Mouse (Mus musculus) right cerebral cortex, postnatal 25 days (tissue): ENCODE measurements around the gene Npas2.
A peak's percentile ranks its signal among the peaks of the same experiment; 100 is the strongest.

Source experiments
- DNase-seq: peaks from one replicate; pipeline ENCODE4 v3.0.0; 2022

Npas2 gene

GRCm38 (mm10) chr1:39192997-39193861 lies at the start of gene Npas2:
Gene Npas2 (plus strand): TSS chr1:39193731.
- peak; percentile 39 for DNase-seq

- no peak for DNase-seq
Measured at GRCm38 (mm10) chr1:39156778-39157177, 36.8 kb upstream of the Npas2 start.

GRCm38 (mm10) chr1:39160167-39160566 lies 33.4 kb upstream of the Npas2 start:
- peak; percentile 36 for DNase-seq

- DNase-seq: no peak
Measured at GRCm38 (mm10) chr1:39163077-39163476, 30.5 kb upstream of the Npas2 start.

- DNase-seq: no peak
Measured at GRCm38 (mm10) chr1:39176690-39177089, 16.8 kb upstream of the Npas2 start.

GRCm38 (mm10) chr1:39177211-39177610 lies 16.3 kb upstream of the Npas2 start:
- DNase-seq: peak; percentile 82

GRCm38 (mm10) chr1:39179806-39180205 lies 13.7 kb upstream of the Npas2 start:
- no peak for DNase-seq

GRCm38 (mm10) chr1:39180517-39180916 lies 13.0 kb upstream of the Npas2 start:
- no peak for DNase-seq

- no peak for DNase-seq
Measured at GRCm38 (mm10) chr1:39181901-39182300, 11.6 kb upstream of the Npas2 start.

GRCm38 (mm10) chr1:39185833-39186232 lies 7.7 kb upstream of the Npas2 start:
- DNase-seq: no peak

GRCm38 (mm10) chr1:39186711-39187437 lies 6.7 kb upstream of the Npas2 start:
- no peak for DNase-seq

GRCm38 (mm10) chr1:39191122-39191521 lies 2.4 kb upstream of the Npas2 start:
- no peak for DNase-seq

- DNase-seq: peak; percentile 59
Measured at GRCm38 (mm10) chr1:39192460-39192996, 1.0 kb upstream of the Npas2 start.

- peak; percentile 75 for DNase-seq
Measured at GRCm38 (mm10) chr1:39193862-39194675, 538 bp downstream of the Npas2 start.

GRCm38 (mm10) chr1:39194959-39195358 lies 1.4 kb downstream of the Npas2 start:
- DNase-seq: no peak

GRCm38 (mm10) chr1:39196126-39196525 lies 2.6 kb downstream of the Npas2 start:
- DNase-seq: no peak

- DNase-seq: no peak
Measured at GRCm38 (mm10) chr1:39196676-39197375, 3.3 kb downstream of the Npas2 start.

- no peak for DNase-seq
Measured at GRCm38 (mm10) chr1:39205021-39205420, 11.5 kb downstream of the Npas2 start.

- no peak for DNase-seq
Measured at GRCm38 (mm10) chr1:39205697-39206096, 12.2 kb downstream of the Npas2 start.

- no peak for DNase-seq
Measured at GRCm38 (mm10) chr1:39206942-39207341, 13.4 kb downstream of the Npas2 start.

GRCm38 (mm10) chr1:39210928-39211327 lies 17.4 kb downstream of the Npas2 start:
- DNase-seq: no peak

- no peak for DNase-seq
Measured at GRCm38 (mm10) chr1:39212982-39213381, 19.5 kb downstream of the Npas2 start.
